Mouse (Mus musculus): ENCODE measurements around the gene Cers1.

Cers1 gene

DNA sequence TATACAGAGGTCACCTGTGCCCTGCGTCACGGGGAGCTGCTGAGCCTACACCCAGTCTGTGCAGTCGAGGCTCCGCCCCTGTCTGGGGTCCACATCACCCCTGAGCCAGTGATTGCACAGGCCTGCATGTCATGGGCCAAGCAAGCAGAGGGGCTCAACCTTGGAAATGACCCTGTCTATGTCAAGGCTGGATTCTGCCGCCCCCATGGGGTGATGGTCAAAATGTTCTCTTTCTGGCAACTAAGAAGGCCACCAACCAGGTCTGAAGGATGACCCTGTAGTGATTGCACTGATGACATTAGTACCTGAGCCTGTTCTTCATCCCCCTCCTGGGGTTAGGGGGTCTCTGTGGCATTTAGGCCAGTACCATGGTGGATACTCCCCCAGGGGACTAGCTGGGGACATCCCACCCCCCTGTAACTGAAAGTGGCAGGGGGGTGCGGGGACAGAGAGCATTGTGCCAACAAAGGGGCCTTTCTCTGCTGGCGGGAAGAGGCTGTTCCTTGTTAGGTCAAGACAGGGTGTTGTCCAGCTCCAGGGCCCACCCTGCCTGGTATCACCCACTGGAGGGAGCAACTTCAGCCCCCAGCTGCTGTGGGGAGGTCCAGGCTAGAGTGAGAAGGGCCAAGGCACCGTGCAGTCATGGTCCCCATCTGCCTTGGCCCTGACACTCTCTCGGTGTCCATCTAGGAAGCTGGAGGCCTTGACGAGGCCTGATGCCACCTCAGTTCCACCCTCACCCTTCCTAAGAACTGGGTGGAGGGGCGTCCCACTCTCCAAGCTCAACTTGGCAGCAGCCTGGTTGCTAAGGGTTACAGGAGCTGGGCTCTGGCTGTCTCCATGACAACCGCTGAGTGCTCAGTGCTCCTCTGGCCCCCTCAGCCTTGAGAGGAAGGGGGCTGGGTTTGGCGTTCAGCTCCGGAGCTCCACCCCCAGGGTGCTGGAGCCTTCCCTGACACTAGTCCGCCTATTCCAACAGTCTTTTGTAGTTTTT, 1.2 kb downstream of the Cers1 start:
- in situ Hi-C loops (cut with MboI, MseI): no loop called here

DNA sequence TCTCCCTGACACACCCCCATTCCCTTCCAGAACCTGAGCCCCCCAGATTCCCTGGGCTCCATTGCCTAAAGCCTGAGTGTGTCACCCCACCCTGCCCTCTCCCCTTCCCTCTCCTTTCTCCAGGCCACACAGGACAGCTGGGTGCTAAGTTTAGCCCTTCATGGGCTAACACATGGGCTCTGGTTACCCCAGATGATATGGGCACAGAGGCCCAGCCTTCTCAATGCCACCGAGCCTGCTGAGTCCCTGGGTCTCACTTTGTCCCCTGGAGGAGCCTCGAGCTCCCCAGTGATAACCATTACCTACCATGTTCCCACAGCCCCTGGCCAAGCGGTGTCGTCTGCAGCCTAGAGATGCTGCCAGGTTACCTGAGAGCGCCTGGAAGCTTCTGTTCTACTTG, 2.3 kb downstream of the Cers1 start:
- in situ Hi-C loops (cut with MboI, MseI): no loop called here

DNA sequence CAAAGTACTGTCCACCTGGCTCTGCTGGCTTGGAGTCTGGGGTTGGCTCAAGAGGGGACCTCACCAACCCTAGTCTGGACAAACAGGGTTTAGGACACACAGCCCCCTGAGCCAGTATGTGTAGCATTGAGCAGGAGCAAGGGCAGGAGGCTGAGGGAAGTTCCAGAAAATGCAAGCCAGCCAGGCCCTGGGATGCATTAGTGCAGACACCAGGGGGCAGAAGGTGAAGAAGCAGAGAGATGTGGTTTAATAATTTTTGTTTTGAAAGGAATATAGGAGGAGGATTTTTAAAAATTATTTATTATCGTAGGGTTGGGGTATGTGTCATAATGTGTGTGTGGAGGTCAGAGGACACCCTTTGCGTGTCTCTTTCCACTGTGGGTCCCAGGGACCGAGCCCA, 8.1 kb downstream of the Cers1 start:
- in situ Hi-C loops (cut with MboI, MseI): no loop called here

DNA sequence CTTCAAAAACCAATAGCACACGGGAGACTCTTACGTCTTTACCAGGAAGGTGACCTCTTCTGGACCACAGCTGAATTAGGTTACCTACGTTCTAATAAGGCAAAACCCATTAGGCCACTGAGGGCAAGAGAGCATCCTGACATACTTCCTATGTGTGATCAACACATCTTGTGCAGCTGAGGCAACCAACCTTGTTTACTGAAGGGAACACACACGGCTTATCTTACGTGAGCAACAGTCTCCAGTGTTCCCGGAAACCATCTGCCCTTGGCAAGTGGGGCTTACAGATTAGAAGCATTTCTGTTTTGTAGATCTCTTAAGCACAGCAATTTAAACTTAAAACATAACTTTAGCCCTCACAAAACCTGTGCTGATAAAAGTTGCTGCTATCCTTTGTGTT, 11.9 kb downstream of the Cers1 start:
- in situ Hi-C loops (cut with MboI, MseI): no loop called here

DNA sequence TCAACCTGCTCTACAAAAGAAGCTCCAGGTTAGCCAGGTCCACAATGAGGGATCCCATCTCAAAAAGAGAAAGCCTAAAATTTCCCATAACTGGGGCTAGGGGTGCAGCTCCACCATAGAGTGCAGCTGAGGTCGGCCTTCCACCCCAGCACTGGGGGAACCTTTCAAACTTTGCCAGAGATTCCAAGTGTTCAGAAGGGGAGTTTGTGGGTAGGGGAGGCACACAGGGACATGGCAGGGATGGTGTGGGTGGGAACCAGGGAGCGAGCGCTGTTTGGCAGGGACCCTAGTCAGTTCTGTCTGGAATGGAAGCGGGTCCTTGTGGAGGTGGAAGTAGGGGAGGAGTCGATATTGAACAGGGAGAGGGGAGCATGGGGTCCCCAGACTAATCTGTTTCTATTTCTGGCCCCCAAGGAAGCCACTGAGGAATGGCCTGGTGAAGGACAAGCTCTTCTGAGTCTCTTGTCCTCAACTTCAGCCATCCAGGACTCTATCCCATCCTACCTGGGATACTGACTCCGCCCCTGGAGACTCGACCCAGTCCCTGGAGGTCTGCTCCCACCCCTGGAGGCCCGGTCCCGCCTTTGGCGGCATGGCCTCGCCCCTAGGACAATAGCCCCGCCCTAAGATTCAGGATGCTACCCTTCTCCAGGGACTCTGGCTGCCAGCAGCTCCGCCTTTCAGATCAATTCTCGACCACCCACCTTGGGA, 13.7 kb downstream of the Cers1 start, which contains the start of gene Gdf1:
TSS of gene Gdf1 (plus strand) at position 694 of the 711 bp plus-strand sequence.
- in situ Hi-C loops (cut with MboI, MseI): no loop called here

DNA sequence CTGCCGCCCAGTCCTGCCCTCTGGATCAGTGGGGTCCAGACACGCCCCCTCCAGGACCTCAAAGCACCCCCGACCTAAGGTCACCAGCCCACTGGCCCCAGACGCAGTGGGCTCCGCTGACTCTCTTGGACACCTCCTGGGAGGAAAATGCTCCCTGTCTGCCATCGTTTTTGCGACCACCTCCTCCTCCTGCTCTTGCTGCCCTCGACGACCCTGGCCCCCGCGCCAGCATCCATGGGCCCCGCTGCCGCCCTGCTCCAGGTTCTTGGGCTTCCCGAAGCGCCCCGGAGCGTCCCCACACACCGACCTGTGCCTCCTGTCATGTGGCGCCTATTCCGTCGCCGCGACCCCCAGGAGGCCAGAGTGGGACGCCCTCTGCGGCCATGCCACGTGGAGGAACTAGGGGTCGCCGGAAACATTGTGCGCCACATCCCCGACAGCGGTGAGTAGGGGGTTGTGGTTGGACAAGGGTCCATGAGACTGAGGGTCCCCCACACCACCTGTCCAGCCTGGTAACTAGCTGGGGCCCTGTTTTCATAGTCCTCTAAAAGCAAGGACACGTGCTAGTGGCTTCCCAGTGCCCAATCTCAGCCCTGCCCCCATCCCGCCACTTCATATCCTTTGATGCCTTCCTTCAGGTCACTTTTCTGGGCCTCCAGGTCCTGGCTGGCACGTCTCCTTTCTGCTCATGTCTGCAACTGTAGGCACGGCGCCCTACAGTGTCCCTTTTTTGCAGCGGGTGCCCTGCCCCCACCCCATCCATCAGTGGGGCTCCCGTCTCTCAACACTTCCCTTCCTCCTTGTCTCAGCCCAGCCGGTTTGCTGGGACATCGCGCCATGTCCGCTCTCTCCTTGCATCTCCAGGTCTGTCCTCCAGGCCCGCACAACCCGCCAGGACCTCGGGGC, 14.5 kb downstream of the Cers1 start:
- in situ Hi-C loops (cut with MboI, MseI): no loop called here

DNA sequence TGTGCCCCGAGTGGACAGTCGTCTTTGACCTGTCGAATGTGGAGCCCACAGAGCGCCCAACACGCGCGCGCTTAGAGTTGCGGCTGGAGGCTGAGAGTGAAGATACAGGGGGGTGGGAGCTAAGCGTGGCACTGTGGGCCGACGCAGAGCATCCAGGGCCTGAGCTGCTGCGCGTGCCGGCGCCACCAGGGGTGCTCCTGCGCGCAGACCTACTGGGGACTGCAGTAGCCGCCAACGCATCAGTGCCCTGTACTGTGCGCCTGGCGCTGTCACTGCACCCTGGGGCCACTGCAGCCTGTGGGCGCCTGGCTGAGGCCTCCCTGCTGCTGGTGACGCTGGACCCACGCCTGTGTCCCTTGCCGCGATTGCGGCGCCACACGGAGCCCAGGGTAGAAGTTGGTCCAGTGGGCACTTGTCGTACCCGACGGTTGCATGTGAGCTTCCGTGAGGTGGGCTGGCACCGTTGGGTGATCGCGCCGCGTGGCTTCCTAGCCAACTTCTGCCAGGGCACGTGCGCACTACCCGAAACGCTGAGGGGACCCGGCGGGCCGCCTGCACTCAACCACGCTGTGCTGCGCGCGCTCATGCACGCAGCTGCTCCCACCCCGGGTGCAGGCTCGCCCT, 15.3 kb downstream of the Cers1 start:
- in situ Hi-C loops (cut with MboI, MseI): no loop called here

DNA sequence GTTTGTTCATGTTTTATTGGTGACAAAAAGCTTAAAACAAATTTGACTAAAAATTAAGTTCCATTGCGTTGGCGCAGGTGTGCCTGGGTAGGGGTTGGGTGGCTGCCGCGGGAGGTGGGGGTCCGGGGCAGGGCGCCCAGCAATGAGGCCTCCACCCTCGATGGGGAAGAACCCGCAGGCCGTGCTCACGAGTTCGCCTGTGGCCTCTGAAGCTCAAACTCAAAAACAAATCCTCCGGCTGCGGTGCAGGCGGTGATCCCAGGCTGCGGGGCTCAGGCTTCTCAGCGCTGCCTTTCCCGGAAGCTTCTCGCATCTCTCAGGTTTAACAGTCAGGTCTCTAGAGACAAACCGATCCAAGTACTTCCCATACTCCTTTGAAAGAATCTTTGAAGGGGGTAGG, 16.0 kb downstream of the Cers1 start:
- in situ Hi-C loops (cut with MboI, MseI): no loop called here

DNA sequence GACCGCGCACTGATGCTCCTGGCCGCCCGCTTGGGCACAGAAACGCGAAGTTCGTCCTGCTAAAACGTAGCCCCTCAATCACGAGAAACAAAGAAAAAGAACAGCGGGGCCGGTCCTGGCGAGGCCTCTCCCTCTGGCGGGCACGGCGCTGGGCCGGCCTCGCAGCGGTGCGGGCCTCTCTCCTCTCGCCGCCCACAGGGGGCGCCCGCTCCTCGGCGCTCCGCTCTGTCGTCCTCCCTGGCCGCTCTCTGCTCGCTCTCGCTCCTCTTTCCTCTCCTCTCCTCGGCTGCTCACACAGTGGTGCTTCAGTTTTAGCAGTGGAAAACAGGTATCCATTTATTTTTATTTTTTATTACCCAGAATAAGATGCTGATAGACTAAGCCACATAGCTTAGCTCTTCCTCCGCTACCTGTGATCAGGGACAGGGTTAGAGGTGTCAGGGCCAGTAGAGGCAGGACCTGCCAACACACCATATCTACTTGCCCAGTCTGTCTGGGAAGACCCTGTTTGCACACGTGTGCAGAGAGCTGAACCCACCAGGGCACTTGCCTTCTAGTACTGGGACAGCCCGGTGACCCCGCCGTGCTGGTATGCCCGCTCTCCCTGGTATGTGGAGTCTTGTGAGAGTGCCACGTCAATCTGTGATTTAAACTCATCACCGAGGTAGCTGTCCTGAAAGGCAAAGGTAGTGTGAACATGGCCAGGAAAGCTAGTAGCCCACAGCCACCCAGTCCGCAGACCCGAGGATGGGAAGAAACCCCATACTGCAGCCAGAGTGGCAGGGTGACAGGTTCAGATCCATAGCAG, 16.7 kb downstream of the Cers1 start:
- in situ Hi-C loops (cut with MboI, MseI): no loop called here

DNA sequence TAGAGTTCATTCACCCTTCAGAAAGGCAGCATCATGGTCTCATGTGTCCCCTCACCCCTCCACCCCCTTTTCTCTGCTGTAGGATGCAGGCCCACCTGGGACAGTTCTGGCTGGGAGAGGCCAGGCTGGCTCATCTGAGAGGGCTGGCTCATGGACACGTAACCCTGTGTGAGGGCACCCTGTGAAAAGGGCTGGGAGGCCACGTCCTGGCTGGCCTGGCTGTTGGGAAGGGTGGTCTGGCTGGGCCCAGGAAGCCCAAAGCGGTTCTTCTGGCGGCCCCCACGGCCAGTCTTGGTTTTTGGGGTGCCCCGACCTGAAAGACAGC, 17.3 kb downstream of the Cers1 start:
- in situ Hi-C loops (cut with MboI, MseI): no loop called here

DNA sequence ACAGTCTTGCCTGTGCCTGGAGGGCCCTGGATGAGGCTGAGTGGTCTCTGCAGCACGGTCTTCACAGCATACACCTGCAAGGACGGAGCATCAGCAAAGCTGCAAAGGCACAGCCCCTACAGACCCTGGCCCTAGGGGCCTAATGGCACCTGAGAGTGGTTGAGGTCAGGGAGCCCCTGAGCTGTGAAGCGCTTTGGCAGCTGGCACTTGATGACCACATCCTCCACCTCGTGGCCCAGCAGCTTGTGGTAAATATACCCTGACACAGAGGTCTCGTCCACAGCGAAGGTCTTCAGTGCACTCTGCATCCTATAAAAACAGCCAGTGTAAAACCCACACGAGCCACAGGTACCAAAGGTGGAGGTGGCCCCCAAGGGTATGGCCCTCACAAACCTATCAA, 23.4 kb downstream of the Cers1 start:
- in situ Hi-C loops (cut with MboI, MseI): no loop called here

DNA sequence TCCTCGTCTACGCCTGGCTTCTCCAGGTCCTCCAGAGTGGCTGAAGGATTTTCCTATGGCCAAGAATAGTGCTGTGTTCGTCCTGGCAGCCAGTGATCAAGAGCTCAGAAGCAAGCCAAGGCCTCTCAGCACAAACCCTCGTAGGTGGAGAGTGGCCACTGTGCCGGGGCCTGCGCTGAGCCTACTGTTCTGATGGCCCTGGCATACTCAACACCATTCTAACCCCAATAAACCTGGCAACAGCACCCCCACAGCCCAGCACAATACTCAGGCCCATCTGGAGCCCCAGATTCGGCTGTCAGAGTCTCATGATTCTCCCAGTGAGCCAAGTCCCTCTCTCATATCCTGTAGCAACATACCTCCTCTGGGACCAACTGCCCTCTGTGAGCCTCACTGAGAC, 25.1 kb downstream of the Cers1 start:
- in situ Hi-C loops (cut with MboI, MseI): no loop called here

DNA sequence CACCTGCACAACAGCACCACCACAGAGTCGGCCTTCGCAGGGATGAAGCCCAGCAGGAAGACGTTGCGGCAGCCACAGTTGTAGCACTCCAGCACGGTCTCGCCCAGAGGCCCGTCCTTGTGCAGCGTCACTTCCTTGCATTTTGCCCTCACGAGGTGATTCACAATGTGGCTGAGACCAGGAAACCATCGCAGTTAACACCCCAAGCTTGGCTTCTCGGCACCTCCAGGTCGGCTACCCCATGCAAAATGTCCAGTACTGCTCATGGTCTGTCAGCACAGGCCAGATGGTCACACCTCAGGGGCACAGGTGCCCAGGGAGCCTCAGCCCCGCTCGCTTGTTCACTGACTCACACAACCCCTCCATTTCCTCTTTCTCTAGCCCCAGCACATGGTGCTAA, 26.4 kb downstream of the Cers1 start:
- in situ Hi-C loops (cut with MboI, MseI): no loop called here

DNA sequence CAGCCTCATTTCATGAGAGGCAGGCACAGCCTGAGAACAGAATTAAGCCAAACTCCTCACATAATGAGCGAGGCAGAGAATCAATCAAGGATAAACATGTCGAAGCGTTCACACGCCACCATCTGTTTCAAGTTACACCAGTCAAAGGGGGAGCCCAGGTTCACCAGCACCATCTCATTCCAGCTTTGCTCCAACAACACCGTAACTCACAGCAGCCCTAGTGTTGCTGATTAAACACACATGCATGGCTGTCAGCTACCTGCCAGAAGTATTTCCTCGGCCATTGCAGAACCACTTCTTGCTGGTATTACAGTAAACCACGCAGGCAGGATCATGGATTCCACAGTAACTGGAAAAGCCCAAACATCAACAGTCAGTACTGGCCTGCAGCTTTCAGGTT, 27.5 kb downstream of the Cers1 start:
- in situ Hi-C loops (cut with MboI, MseI): no loop called here

DNA sequence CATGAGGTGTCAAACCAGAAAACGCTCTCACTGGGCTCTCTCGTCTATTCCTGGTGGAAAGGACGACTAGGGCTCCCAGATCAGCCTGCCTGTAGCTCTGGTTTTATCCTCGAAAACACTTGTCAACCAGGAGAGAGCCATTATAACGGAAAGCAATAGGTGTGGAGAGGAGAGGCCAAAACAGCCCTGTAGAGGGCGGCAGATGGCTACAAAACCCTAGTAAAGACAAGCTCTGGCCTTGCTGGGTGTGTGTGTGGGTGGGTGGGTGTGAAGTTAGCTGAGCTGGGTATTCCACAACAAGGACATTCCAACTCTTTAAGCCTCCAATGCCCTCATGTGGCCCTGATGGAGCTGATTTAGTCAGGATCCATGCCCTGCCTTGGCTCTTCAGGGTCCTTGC, 28.1 kb downstream of the Cers1 start:
- in situ Hi-C loops (cut with MboI, MseI): no loop called here

DNA sequence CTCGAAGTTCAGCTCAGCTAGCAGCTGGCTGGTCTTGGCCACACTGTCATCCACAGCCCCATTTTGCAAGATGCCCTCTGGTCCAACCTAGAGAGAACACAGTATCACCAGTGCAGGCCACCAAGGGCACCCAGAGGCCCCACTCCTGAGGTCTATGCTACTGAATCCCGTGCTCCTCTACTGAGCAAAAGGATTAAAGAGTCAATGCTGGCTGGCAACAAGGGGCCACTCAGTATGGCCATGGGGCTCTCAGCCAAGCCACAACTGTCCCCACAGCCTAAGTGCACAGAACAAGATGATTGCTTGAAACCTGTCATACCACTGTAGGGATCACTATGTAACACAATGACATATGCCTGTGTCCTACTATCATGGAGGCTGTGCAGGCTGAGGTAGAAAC, 28.7 kb downstream of the Cers1 start:
- in situ Hi-C loops (cut with MboI, MseI): no loop called here

DNA sequence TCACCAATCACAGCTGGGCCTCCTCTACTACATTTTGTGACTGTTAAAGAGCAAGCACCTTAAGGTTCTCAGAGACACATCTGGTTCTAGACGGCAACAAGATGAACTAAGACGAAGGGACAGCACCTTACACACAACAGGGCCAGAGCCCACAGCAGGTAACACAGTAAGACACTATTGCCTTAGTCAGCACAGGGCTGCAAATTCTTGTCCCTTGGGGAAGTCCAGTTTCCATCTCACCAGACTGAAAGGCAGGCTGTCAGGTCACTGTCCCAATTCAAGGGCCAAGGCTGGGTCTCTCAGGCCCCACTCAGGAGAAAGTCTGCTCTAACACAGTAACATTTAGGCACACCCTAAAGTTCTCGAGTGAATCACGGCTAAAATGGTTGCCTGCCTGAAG, 31.9 kb downstream of the Cers1 start:
- in situ Hi-C loops (cut with MboI, MseI): no loop called here

DNA sequence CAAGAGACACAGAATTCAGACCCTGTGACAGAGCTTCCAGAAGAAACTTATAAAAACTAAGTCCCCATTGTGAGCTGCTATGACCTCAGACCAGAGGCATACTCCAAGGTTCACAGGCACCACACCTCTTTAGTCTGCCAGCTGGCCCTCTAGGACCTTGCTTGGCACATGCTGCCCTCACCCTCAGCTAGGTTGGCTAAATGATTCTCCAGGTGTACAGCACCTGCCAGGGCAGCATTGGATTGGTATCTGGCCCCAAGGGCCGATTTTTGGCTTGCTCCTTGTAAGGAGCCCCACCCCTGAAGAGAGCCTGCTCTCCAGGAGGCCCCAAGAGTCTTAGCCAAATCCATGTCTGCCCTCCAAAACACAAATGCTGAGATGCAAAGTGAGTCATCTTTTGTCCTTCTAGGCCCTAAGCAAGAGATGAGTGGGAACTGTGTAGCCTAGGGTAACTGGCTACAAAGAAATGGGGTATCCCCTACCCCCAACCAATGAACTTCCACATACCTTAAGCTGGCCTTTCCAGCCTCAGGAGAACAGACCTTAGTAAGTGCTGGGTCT, 32.4 kb downstream of the Cers1 start:
- in situ Hi-C loops (cut with MboI, MseI): no loop called here

DNA sequence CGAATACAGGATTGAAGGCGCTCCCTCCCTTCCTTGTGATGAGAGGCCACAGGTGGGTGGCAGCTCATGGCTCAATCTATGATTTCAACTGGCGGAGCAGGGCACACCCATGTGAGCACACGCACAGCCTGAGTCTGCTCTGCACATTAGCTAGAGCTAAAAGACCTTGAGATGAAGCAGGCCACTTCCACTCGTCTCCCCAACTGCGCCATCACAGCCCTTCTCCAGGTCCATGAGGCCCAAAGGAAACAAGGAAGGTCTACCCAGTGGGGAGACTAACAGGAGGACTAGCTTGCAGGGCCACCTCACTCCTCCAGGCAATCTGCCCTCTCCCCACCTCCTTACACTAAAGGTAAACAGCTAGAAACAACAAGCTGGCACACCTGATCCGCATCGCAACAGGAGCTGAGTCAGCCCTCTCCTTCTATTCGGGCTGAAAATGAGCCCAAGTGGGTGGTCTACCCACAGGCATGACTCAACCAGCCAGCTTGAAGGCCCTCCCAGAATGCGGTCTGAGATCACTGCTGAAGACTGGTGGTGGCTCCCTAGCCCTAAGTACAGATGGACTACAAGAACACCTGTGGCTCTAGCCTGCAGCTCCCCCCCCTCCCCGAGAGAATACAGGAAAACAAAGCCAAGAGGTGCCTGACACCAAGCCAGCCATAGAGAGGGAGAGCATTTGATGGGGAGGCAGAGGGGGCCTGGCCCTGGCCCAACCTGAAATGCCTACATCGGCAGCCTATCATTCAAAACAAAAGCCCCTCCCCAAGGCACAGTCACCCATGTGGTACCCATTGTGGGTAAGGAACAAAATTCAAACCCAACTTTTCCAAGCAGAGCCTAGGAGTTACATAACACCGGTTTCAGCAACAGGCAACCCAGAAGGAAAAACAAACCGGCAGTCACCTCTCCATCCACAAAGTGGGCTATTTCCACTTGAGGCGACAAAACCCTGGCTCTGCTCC, 35.7 kb downstream of the Cers1 start:
- in situ Hi-C loops (cut with MboI, MseI): no loop called here

Measured in regulatory T cell (primary cell).